Mouse (Mus musculus) kidney, adult 2 months (tissue): Measurements from ENCODE around the gene Rnf20. TPM values are rescaled to one million over a fixed set of nuclear protein-coding genes. Genes with fewer than 3 reads are reported as not detected.
A peak's percentile ranks its signal among the peaks of the same experiment; 100 is the strongest.

ENCODE experiments used
- DNase-seq: peaks from one replicate; pipeline ENCODE4 v3.0.0; 2021
- H3K27ac ChIP-seq: fragments of 200-500 bp; 2 replicates; pipeline ENCODE4 v1.5.1; 2012; ENCODE audit warnings: low read depth, low read length, control low read depth, inconsistent platforms; ENCODE audit not compliant: insufficient read depth
- H3K27me3 ChIP-seq: fragments of 200-500 bp; replicated peaks from 2 replicates; pipeline ENCODE4 v1.6.1; 2012; ENCODE audit warnings: mild to moderate bottlenecking, moderate library complexity, low read length, inconsistent platforms; ENCODE audit not compliant: control insufficient read depth, insufficient read depth
- H3K36me3 ChIP-seq: fragments of 200-500 bp; 2 replicates; pipeline ENCODE4 v1.6.1; 2012; ENCODE audit warnings: mild to moderate bottlenecking, moderate library complexity, low read length, inconsistent platforms; ENCODE audit not compliant: control insufficient read depth, insufficient read depth
- H3K4me1 ChIP-seq: fragments of 200-500 bp; 2 replicates; pipeline ENCODE4 v1.6.1; 2011; ENCODE audit warnings: low read length; ENCODE audit not compliant: control insufficient read depth, insufficient read depth
- H3K4me3 ChIP-seq: fragments of 200-500 bp; 2 replicates; pipeline ENCODE4 v1.5.1; 2011; ENCODE audit warnings: mild to moderate bottlenecking, low read depth, low read length, control low read depth; ENCODE audit not compliant: insufficient read depth
- CTCF ChIP-seq: fragments of 200-500 bp; conservative IDR thresholded peaks from 2 replicates; pipeline ENCODE4 v1.5.1; 2011; ENCODE audit warnings: low read depth, mild to moderate bottlenecking, control low read depth, low read length, moderate library complexity, mixed read lengths; ENCODE audit not compliant: insufficient read depth, insufficient read length
- POLR2A ChIP-seq: fragments of 200-500 bp; IDR thresholded peaks from one replicate; pipeline ENCODE4 v1.6.1; 2011; ENCODE audit warnings: low read depth, low read length, control low read depth
- WGBS: fragments of 180-500 bp; shearing (Covaris S2); methylation state at CpG from one replicate; pipeline ENCODE4 v1.1.7; 2018; 5-methylcytosine and 5-hydroxymethylcytosine counted together
- polyA plus RNA-seq: library from polyadenylated mRNA; depleted of rRNA; stranded (reverse); fragments of >200 nt; gene quantifications from 2 replicates; pipeline ENCODE4 v1.2.3, GENCODE M21; 2012; rRNA removed

The Rnf20 gene
- polyA plus RNA-seq: 14.1 and 15.3 TPM in 2 replicates

- TF ChIP-seq POLR2A: peak; percentile 71
- TF ChIP-seq CTCF: no peak
- H3K27me3 ChIP-seq: no peaks in the 10 kb centered on the region
- H3K36me3 ChIP-seq: no peaks in the 10 kb centered on the region
- WGBS: 4% methylated on average over 37 of the region's 37 CpGs
- peak; percentile 98 for DNase-seq
- H3K4me1 ChIP-seq: no peaks in the 10 kb centered on the region; the same call in 1 of the 2 replicates
- peak within 1 kb of the TSS; percentile 96 for H3K4me3 ChIP-seq
- H3K27ac ChIP-seq: peak within 1 kb of the TSS; percentile 54
Observed at GRCm38 (mm10) chr4:49631319-49632138, at the start of gene Rnf20. TSS of gene Rnf20 (plus strand) at chr4:49632006.

- Histone ChIP-seq H3K27me3 (no peaks in the 10 kb centered on the region), H3K36me3 (no peaks in the 10 kb centered on the region), H3K4me1 (0 out of 2 replicates have a peak, but pooled peaks cover 6% of the 10 kb centered on the region), H3K4me3 (no peak overlapping the region), H3K27ac (no peak overlapping the region)
- DNase-seq: peak; percentile 48
- TF ChIP-seq POLR2A (no peak), CTCF (no peak)
- 36% methylated on average over 14 of the region's 14 CpGs for WGBS
Observed at GRCm38 (mm10) chr4:49583965-49584831, 47.6 kb upstream of the Rnf20 start.

GRCm38 (mm10) chr4:49585524-49586101 is 46.2 kb upstream of the Rnf20 start:
- H3K4me1 ChIP-seq: 0 out of 2 replicates have a peak, but pooled peaks cover 6% of the 10 kb centered on the region
- WGBS: 68% methylated on average over 7 of the region's 7 CpGs
- DNase-seq: no peak
- no peaks in the 10 kb centered on the region for H3K36me3 ChIP-seq
- TF ChIP-seq CTCF (no peak), POLR2A (no peak)
- no peaks in the 10 kb centered on the region for H3K27me3 ChIP-seq
- no peak overlapping the region for H3K4me3 ChIP-seq
- no peak overlapping the region for H3K27ac ChIP-seq

GRCm38 (mm10) chr4:49586811-49587210 is 45.0 kb upstream of the Rnf20 start:
- H3K36me3 ChIP-seq: no peaks in the 10 kb centered on the region
- DNase-seq: no peak
- H3K4me1 ChIP-seq: 0 out of 2 replicates have a peak, but pooled peaks cover 6% of the 10 kb centered on the region
- H3K27me3 ChIP-seq: no peaks in the 10 kb centered on the region
- no peak overlapping the region for H3K27ac ChIP-seq
- TF ChIP-seq POLR2A: no peak
- H3K4me3 ChIP-seq: no peak overlapping the region
- WGBS: 85% methylated on average over 10 of the region's 10 CpGs

- Histone ChIP-seq H3K27me3 (no peaks in the 10 kb centered on the region), H3K4me1 (no peaks in the 10 kb centered on the region), H3K36me3 (no peaks in the 10 kb centered on the region), H3K4me3 (no peak overlapping the region), H3K27ac (no peak overlapping the region)
- no peak for DNase-seq
- WGBS: 87% methylated on average over 2 of the region's 2 CpGs
- TF ChIP-seq POLR2A (no peak), CTCF (no peak)
Observed at GRCm38 (mm10) chr4:49590152-49590551, 41.7 kb upstream of the Rnf20 start.

- H3K4me1 ChIP-seq: no peaks in the 10 kb centered on the region; the same call in 1 of the 2 replicates
- H3K27me3 ChIP-seq: no peaks in the 10 kb centered on the region
- peak overlapping the region; percentile 88 for H3K4me3 ChIP-seq
- no peak for DNase-seq
- H3K27ac ChIP-seq: peak overlapping the region; percentile 85
- no peak for TF ChIP-seq CTCF
- TF ChIP-seq POLR2A: no peak
- WGBS: 2% methylated on average over 20 of the region's 20 CpGs
- no peaks in the 10 kb centered on the region for H3K36me3 ChIP-seq
Observed at GRCm38 (mm10) chr4:49596846-49597182, 35.0 kb upstream of the Rnf20 start.
